Mouse (Mus musculus) embryonic facial prominence, embryonic 15.5 days (tissue): Measurements from ENCODE around the gene Aqp8. TPM values are rescaled to one million over a fixed set of nuclear protein-coding genes. Genes with fewer than 3 reads are reported as not detected.

Experiments
- ATAC-seq: fragments of 200-750 bp; cut with Nextera tagmentation; 2 replicates; pipeline ENCODE4 v1.8.0; 2017; ENCODE audit warnings: low read depth, moderate TSS enrichment; ENCODE audit not compliant: insufficient number of reproducible peaks, low FRiP score, low TSS enrichment
- H3K27ac ChIP-seq: fragments of 300-500 bp; sonication (generic); replicated peaks from 2 replicates; pipeline ENCODE4 v1.5.1; 2015; ENCODE audit warnings: mild to moderate bottlenecking, inconsistent platforms
- H3K27me3 ChIP-seq: fragments of 300-500 bp; sonication (generic); 2 replicates; pipeline ENCODE4 v1.6.1; 2015; ENCODE audit warnings: inconsistent platforms
- H3K36me3 ChIP-seq: fragments of 300-500 bp; sonication (generic); 2 replicates; pipeline ENCODE4 v1.6.1; 2015; ENCODE audit warnings: mild to moderate bottlenecking, inconsistent platforms
- H3K4me1 ChIP-seq: fragments of 300-500 bp; sonication (generic); 2 replicates; pipeline ENCODE4 v1.6.1; 2015; ENCODE audit warnings: inconsistent platforms
- H3K4me2 ChIP-seq: fragments of 300-500 bp; sonication (generic); replicated peaks from 2 replicates; pipeline ENCODE4 v1.6.1; 2015; ENCODE audit warnings: mild to moderate bottlenecking, inconsistent platforms
- H3K4me3 ChIP-seq: fragments of 300-500 bp; sonication (generic); replicated peaks from 2 replicates; pipeline ENCODE4 v1.5.1; 2015; ENCODE audit warnings: mild to moderate bottlenecking, inconsistent platforms
- H3K9ac ChIP-seq: fragments of 300-500 bp; sonication (generic); 2 replicates; pipeline ENCODE4 v1.6.1; 2015; ENCODE audit warnings: inconsistent platforms
- H3K9me3 ChIP-seq: fragments of 300-500 bp; sonication (generic); replicated peaks from 2 replicates; pipeline ENCODE4 v1.6.1; 2016; ENCODE audit warnings: inconsistent platforms
- WGBS: fragments of 180-500 bp; shearing (Covaris S2); methylation state at CpG from one replicate; pipeline ENCODE4 v1.1.7; 2015; 5-methylcytosine and 5-hydroxymethylcytosine counted together
- polyA plus RNA-seq: library from polyadenylated mRNA; unstranded; fragments of >200 nt; fragmentation: Nextera tagmentation; extraction: Ambion mirVana; gene quantifications from 2 replicates; pipeline ENCODE4 v1.2.1, GENCODE M21; 2015

Aqp8 gene
- polyA plus RNA-seq, 1 experiment from 2014 or later = not detected

DNA sequence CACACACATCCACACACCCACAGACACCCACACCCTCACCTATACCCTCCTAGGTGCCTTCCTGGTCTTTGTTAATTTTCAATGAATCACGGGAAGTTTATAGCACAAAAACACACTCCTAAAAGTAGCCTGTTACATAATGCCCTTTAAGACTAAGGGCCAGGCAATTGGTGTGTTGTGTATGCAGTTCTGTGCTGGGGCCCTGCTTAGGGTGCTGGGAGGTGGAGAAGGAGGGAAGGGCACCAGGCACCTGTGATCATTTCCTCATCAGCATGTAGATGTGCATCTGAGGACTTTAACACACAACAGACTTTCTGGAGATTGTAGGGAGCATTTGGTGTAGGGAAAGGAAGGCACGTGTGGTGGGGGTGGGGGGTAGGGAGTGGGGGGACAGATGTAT, 13.3 kb upstream of the Aqp8 start:
- 90% methylated on average over 2 of the region's 2 CpGs for WGBS
- H3K9me3 ChIP-seq = no peaks in the 10 kb centered on the region
- no peak overlapping the region for H3K4me2 ChIP-seq
- H3K36me3 ChIP-seq = no peaks in the 10 kb centered on the region
- H3K9ac ChIP-seq = no peak overlapping the region
- no peak for ATAC-seq
- no peaks in the 10 kb centered on the region for H3K4me1 ChIP-seq
- H3K27ac ChIP-seq = no peak overlapping the region
- no peak overlapping the region for H3K4me3 ChIP-seq
- H3K27me3 ChIP-seq = no peaks in the 10 kb centered on the region

DNA sequence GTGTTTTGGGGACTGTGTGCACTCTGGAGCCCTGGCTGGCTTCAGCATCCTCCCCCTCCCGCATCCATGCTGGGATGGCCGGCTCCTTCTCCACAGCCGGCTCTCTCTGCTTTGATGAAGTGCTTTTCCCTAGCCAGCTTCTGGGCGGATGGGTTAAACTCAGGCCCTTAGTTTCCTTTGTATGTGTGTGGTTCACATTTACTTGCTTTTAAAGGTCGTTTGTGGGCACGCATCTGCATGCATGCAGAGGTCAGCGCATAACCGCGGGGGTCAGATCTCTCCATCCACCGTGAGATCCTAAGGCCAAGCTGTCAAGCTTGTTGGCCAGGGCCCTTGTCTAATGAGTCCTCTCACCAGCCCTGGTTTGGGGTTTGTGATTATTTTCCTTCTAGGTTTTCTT, 12.4 kb upstream of the Aqp8 start:
- Histone ChIP-seq H3K9me3 (no peaks in the 10 kb centered on the region), H3K27me3 (no peaks in the 10 kb centered on the region), H3K27ac (no peak overlapping the region), H3K4me1 (no peaks in the 10 kb centered on the region), H3K9ac (no peak overlapping the region), H3K36me3 (no peaks in the 10 kb centered on the region), H3K4me3 (no peak overlapping the region), H3K4me2 (no peak overlapping the region)
- 60% methylated on average over 10 of the region's 10 CpGs for WGBS
- no peak for ATAC-seq

DNA sequence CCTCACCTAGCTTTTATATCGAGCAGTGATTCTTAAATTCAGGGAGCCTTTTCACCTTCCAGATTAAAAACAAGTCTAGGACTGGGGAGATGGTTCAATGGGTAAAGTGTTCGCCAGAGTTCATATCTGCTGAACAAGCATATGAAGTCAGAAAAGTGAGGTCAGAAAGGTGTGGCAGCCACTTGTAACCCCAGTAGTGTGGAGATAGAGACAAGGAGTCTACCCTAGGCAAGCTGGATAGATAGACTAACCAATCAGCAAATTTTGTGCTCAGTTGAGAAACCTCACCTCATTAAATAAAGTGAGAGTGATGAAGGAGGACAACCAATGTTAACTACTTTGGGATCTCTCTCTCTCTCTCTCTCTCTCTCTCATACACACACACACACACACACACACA, 11.6 kb upstream of the Aqp8 start:
- H3K9ac ChIP-seq = no peak overlapping the region
- H3K36me3 ChIP-seq = no peaks in the 10 kb centered on the region
- no peak overlapping the region for H3K27ac ChIP-seq
- H3K4me2 ChIP-seq = no peak overlapping the region
- no peaks in the 10 kb centered on the region for H3K27me3 ChIP-seq
- WGBS = 82% methylated on average over 2 of the region's 2 CpGs
- no peak overlapping the region for H3K4me3 ChIP-seq
- ATAC-seq = no peak
- H3K9me3 ChIP-seq = no peaks in the 10 kb centered on the region
- no peaks in the 10 kb centered on the region for H3K4me1 ChIP-seq

DNA sequence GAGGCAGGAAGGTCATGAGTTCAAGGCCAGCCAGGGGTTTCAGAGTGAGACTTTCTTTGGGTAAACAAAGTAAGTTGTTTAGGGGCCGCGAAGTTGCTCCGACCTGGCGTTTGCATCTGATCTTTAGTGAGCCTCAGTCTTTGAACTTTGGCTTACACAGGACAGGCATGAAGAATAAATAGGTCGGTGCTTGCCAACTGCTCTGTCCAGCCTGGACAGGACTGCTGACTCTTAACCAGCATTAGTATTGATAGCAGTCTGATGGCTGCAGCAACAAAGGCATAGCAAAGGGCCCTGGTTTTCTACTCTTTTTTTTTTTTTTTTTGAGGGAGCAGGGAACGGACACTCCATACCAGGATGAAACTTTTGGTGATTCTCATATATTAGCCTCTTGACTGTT, 9.5 kb upstream of the Aqp8 start:
- H3K27ac ChIP-seq = no peak overlapping the region
- H3K36me3 ChIP-seq = no peaks in the 10 kb centered on the region
- H3K27me3 ChIP-seq = no peaks in the 10 kb centered on the region
- H3K4me2 ChIP-seq = no peak overlapping the region
- 66% methylated on average over 6 of the region's 6 CpGs for WGBS
- no peaks in the 10 kb centered on the region for H3K4me1 ChIP-seq
- H3K4me3 ChIP-seq = no peak overlapping the region
- H3K9ac ChIP-seq = no peak overlapping the region
- no peak for ATAC-seq
- H3K9me3 ChIP-seq = no peaks in the 10 kb centered on the region

DNA sequence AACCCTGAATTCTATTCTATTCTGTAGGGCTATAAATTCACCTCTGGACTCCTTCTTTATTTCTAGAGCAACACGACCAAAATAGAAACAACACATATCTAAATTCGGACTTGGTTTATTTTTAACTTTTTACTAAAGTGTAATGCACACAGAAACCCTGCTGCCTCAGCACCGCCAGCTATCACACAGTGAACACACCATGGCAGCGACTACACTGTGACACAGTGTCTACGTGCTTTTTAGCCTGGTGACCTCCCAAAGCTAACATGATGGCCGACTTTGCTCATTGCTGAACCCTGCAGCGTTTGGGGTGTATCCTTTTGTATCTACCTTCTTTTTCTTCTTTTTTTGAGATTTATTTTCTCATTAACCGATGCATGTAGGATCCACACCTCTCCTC, 9.0 kb upstream of the Aqp8 start:
- no peak for ATAC-seq

DNA sequence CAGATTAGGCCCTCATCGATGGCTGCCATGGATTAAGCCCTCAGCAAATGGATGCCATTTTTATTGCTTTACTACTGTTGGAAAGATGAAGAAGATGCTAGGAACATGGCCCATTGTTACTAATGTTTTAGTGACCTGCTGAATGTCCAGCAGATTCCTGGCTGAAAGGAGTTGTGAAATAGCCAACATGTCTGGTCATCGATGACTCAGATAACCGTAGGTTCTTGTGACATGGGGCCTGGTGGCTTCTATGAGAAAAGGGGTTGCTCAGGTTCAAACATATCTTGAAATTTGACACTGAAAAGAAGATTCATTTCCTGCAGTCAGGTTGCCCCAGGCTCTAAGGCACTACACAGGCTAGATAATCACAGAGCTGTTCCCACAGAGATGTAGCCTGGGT, 7.0 kb upstream of the Aqp8 start:
- Histone ChIP-seq H3K36me3 (no peaks in the 10 kb centered on the region), H3K9ac (no peak overlapping the region), H3K27me3 (no peaks in the 10 kb centered on the region), H3K4me3 (no peak overlapping the region), H3K4me2 (no peak overlapping the region), H3K27ac (no peak overlapping the region), H3K9me3 (no peaks in the 10 kb centered on the region), H3K4me1 (no peaks in the 10 kb centered on the region)
- WGBS = 80% methylated on average over 3 of the region's 3 CpGs
- ATAC-seq = no peak

More for the DNA sequence above, 9.0 kb upstream of the Aqp8 start:
- no peak overlapping the region for H3K4me3 ChIP-seq
- H3K9me3 ChIP-seq = no peaks in the 10 kb centered on the region
- 85% methylated on average over 8 of the region's 8 CpGs for WGBS
- H3K9ac ChIP-seq = no peak overlapping the region
- no peak overlapping the region for H3K27ac ChIP-seq
- no peaks in the 10 kb centered on the region for H3K36me3 ChIP-seq
- no peak overlapping the region for H3K4me2 ChIP-seq
- no peaks in the 10 kb centered on the region for H3K27me3 ChIP-seq
- no peaks in the 10 kb centered on the region for H3K4me1 ChIP-seq

DNA sequence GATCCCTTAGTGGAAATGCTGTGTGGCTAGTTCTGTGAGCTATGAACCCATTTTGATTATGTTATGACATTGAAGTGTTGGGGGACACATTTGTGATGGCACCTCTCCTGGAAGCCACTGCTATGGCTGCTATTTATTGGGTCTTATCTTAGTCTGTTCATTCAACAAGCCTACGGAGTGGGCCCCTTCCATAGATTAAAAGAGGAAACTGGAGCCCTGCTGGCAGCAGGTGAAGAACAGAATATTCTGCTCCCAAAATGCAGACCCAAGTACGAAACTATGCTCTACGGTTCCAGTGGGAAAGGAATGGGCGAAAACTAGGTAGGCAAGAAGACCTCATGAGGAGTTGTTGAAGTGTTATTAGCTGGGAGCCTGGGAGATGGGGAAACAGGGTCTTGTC, 3.8 kb upstream of the Aqp8 start:
- Histone ChIP-seq H3K36me3 (no peaks in the 10 kb centered on the region), H3K9me3 (no peaks in the 10 kb centered on the region)

DNA sequence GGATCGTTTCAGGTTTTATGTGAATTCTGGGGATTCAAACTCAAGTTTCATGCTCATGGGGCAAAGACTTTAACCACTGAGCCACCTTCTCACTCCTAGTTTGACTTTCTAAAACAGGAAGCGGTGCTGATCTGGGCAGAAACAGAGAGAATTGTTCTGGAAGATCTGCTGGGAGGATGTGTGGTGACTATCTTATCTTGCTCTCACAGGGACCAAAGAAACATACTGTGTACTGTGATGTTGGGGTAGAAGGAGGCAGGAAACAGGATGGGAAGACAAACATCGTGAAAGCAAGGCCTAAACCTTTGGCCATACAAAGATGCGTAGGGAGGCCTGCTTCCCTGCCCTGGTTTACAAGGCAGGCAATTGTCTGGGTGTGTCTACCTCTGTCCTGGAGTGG, 2.8 kb upstream of the Aqp8 start:
- 81% methylated on average over 4 of the region's 4 CpGs for WGBS

More for the DNA sequence above, 3.8 kb upstream of the Aqp8 start:
- no peak for ATAC-seq
- no peak overlapping the region for H3K4me2 ChIP-seq
- H3K4me3 ChIP-seq = no peak overlapping the region
- H3K9ac ChIP-seq = no peak overlapping the region
- no peaks in the 10 kb centered on the region for H3K4me1 ChIP-seq
- WGBS = 88% methylated on average over 4 of the region's 4 CpGs
- H3K27ac ChIP-seq = no peak overlapping the region
- no peaks in the 10 kb centered on the region for H3K27me3 ChIP-seq

DNA sequence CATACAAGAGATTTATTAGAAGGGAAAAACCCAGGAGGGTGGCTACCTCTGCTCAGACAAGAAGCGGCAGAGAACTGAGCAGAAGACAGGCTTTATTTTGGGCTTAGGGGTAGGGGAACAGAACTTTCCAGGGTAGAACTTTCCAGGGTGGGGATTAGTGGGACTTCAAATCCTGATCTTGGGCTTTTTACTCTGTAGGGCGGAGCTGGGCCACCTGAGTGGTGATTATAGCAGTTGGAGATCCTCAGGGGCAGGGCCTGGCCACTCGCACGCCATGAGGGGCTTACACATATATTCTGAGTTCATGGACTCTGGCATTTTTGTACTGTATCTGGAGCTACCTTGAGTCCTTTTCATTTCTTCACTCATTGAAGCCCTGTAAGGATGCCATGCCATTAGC, 775 bp upstream of the Aqp8 start:
- H3K4me2 ChIP-seq = no peak overlapping the region
- no peak overlapping the region for H3K4me3 ChIP-seq
- no peak for ATAC-seq
- no peaks in the 10 kb centered on the region for H3K4me1 ChIP-seq
- H3K27ac ChIP-seq = no peak overlapping the region
- H3K27me3 ChIP-seq = no peaks in the 10 kb centered on the region
- no peak overlapping the region for H3K9ac ChIP-seq
- H3K9me3 ChIP-seq = no peaks in the 10 kb centered on the region
- H3K36me3 ChIP-seq = no peaks in the 10 kb centered on the region
- 82% methylated on average over 4 of the region's 4 CpGs for WGBS

More for the DNA sequence above, 2.8 kb upstream of the Aqp8 start:
- H3K4me1 ChIP-seq = no peaks in the 10 kb centered on the region
- H3K27ac ChIP-seq = no peak overlapping the region
- H3K27me3 ChIP-seq = no peaks in the 10 kb centered on the region
- no peaks in the 10 kb centered on the region for H3K36me3 ChIP-seq
- no peak for ATAC-seq
- H3K4me3 ChIP-seq = no peak overlapping the region
- no peaks in the 10 kb centered on the region for H3K9me3 ChIP-seq
- H3K4me2 ChIP-seq = no peak overlapping the region
- no peak overlapping the region for H3K9ac ChIP-seq

DNA sequence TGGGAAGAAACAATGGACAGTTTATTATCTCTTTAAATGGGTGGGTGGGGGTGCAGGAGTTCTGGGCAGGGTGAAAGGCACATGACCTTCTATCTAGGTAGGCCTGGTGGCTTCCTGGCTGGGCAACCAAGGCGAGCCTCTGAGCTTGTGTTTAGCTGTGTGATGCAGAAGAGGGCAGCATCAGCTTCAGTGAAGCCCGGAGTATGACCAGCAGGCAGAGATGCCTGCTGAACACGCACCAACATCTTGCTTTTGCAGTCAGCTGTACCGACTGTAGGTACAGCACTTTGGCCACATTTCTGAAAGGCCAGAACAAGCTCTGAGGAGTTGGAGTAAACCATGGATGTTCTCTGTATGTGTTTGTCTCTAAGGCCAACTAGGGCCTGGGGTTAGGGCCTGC, 1.5 kb downstream of the Aqp8 start:
- Histone ChIP-seq H3K4me1 (no peaks in the 10 kb centered on the region), H3K27me3 (no peaks in the 10 kb centered on the region)
- WGBS = 73% methylated on average over 4 of the region's 4 CpGs

DNA sequence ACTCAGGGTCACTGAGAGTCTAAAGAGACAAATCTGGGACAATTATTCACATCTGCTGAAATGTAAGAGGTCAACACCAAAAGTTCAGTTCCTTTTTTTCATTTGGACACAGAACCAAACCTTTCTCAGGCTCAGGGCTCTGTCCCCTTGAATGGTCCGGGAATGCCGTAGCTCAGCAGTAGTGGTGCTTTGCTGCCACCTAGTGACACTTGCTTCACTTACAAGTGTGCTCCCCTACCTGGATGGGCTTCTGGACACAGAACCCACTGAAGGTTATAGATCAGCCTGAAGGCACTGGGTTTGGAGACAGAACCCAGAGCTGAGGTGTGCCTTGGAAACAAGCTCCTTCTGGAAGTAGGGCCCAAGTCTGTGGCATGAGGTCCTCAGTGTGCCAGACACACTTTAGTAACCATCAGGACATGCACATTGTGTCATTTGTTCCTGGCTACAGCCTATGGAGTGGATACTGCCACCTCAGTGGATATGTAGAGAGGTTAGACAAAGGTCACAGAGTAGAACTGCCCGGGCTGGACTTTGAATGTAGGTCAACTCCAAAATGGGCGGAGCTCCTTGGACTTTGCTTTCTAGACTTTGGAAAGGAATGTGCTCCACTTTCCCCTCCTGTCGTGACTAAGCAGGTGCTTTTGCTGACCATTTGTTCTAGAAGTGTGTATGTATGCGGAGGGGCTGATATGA, 3.7 kb downstream of the Aqp8 start:
- H3K27ac ChIP-seq = no peak overlapping the region
- H3K27me3 ChIP-seq = no peaks in the 10 kb centered on the region
- H3K9ac ChIP-seq = no peak overlapping the region
- 31% methylated on average over 6 of the region's 6 CpGs for WGBS
- H3K4me2 ChIP-seq = no peak overlapping the region
- H3K4me3 ChIP-seq = no peak overlapping the region
- H3K4me1 ChIP-seq = no peaks in the 10 kb centered on the region
- H3K9me3 ChIP-seq = no peaks in the 10 kb centered on the region
- no peaks in the 10 kb centered on the region for H3K36me3 ChIP-seq
- ATAC-seq = no peak

More for the DNA sequence above, 1.5 kb downstream of the Aqp8 start:
- Histone ChIP-seq H3K9me3 (no peaks in the 10 kb centered on the region), H3K4me2 (no peak overlapping the region), H3K9ac (no peak overlapping the region), H3K36me3 (no peaks in the 10 kb centered on the region), H3K27ac (no peak overlapping the region), H3K4me3 (no peak overlapping the region)
- ATAC-seq = no peak

DNA sequence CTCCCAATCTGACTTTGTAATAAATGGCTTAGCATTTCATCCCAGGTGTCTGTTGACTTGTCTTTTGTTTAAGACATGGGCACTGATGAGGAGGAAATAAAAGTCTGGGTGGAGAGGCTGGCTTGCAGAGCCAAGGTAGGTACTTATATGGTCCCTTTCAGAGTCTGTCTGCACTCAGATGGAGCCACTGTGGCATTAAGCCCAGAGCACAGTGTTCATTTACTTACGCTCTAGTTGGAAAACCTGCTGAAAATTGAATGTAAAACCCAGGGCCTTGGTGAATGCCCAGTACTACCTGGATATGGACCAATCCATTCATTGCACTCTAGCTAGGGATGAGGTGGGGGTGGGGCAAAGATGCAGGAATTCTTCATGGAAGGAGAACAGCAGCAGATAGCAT, 5.9 kb downstream of the Aqp8 start:
- Histone ChIP-seq H3K9me3 (no peaks in the 10 kb centered on the region), H3K4me2 (no peak overlapping the region), H3K4me3 (no peak overlapping the region), H3K4me1 (no peaks in the 10 kb centered on the region), H3K27ac (no peak overlapping the region), H3K36me3 (no peaks in the 10 kb centered on the region), H3K27me3 (no peaks in the 10 kb centered on the region), H3K9ac (no peak overlapping the region)
- no peak for ATAC-seq
- WGBS = 89% methylated on average over 1 of the region's 1 CpGs
